In genomic region chr19:41973891-41974794, GRCm38 (mm10) we compare ENCODE assay signal across 9 mouse cellular contexts. TPM values are rescaled to one million over a fixed set of nuclear protein-coding genes. Genes with fewer than 3 reads are reported as not detected.
DNase-seq lines count a peak whose midpoint lies in the region; ATAC-seq and TF ChIP-seq lines count a peak whose summit lies in the region.
"Had no signal": no experiment of that assay in that cellular context is flagged by ENCODE, and none has a peak within 500 bp of the region (broad histone marks: within the 10 kb centered on the region; RNA-seq: fewer than 3 reads in every experiment).

No protein-coding gene starts in this region.

- no peak for DNase-seq in CH12.LX (ENCODE audit: extremely low read depth)
- DNase-seq in left cerebral cortex, postnatal 25 days (ENCODE audit: low spot score in 2 of 2), result peak; percentile 28 to 83
- no peak for DNase-seq in ovary, postnatal 14 days (ENCODE audit: low spot score)
- no peak for DNase-seq in heart, postnatal 4 days
- no peak for DNase-seq in adrenal gland, adult 18-20 months (ENCODE audit: low spot score in 2 of 2)
- DNase-seq: liver, embryonic 13.5 days had no signal

- H3K79me2 ChIP-seq in CH12.LX (replicated peaks; ENCODE audit: control insufficient read depth, extremely low read depth, insufficient read depth, poor library complexity, severe bottlenecking), result peaks cover 36% of the 10 kb centered on the region

- in situ Hi-C loops in CH12.LX (cut with MboI; ENCODE audit: low pct_ligation_motif_present, low pct_unique_long_range_greater_than_20kb, low sequenced_read_pairs), result no loop called here

- no peak for TF ChIP-seq RAD21 in CH12.LX (IDR thresholded peaks at IDR 0.05; ENCODE audit: low read depth, low read length)

- WGBS in intestine, embryonic 16.5 days, result 59% methylated on average over 13 of the region's 13 CpGs
- 65% methylated on average over 13 of the region's 13 CpGs for WGBS in intestine, postnatal 0 days

- no peaks in the 10 kb centered on the region for H3K9me3 ChIP-seq in intestine, embryonic 16.5 days (ENCODE audit: control insufficient read depth, low read length)
- H3K9me3 ChIP-seq in intestine, postnatal 0 days (ENCODE audit: control insufficient read depth), result no peaks in the 10 kb centered on the region
- H3K9me3 ChIP-seq in CH12.LX (replicated peaks; ENCODE audit: low read length), result no peaks in the 10 kb centered on the region
- H3K9me3 ChIP-seq: liver, embryonic 13.5 days had no signal

- no peaks in the 10 kb centered on the region for H3K36me3 ChIP-seq in intestine, embryonic 16.5 days (ENCODE audit: control insufficient read depth, insufficient read depth, low read length)
- no peaks in the 10 kb centered on the region for H3K36me3 ChIP-seq in intestine, postnatal 0 days (ENCODE audit: control insufficient read depth, insufficient read depth)
- peaks cover 10 to 64% of the 10 kb centered on the region in 2 experiments for H3K36me3 ChIP-seq in CH12.LX (replicated peaks in 1 of 2; ENCODE audit: control insufficient read depth in 1 of 2, insufficient read depth in 1 of 2, low read length in 1 of 2)

- H3K4me3 ChIP-seq in intestine, embryonic 16.5 days (ENCODE audit: low read length), result no peak overlapping the region
- H3K4me3 ChIP-seq in intestine, postnatal 0 days (ENCODE audit: low read depth, low read length), result no peak overlapping the region
- no peak overlapping the region for H3K4me3 ChIP-seq in CH12.LX (replicated peaks in 1 of 3; ENCODE audit: low read depth in 2 of 3, low read length in 2 of 3, poor library complexity in 1 of 3)
- H3K4me3 ChIP-seq: liver, embryonic 13.5 days had no signal

- dilution Hi-C loops in CH12.LX (cut with MboI; ENCODE audit: extremely low pct_ligation_motif_present, extremely low pct_unique_long_range_greater_than_20kb, low sequenced_read_pairs), result no loop called here

- intact Hi-C loops in left cerebral cortex, postnatal 25 days (cut with DNase I), result no loop called here

- H3K4me1 ChIP-seq in intestine, embryonic 16.5 days (ENCODE audit: control insufficient read depth, insufficient read depth, low read length), result peaks cover 10% of the 10 kb centered on the region; the same call in 1 of the 2 replicates
- no peaks in the 10 kb centered on the region for H3K4me1 ChIP-seq in intestine, postnatal 0 days (replicated peaks; ENCODE audit: control insufficient read depth, insufficient read depth, low read length)
- H3K4me1 ChIP-seq in CH12.LX (ENCODE audit: control insufficient read depth in 1 of 2, insufficient read depth in 2 of 2), result peaks cover 6 to 51% of the 10 kb centered on the region in 2 experiments; a peak in 3 of 4 replicates

- no peak overlapping the region for H3K4me2 ChIP-seq in intestine, embryonic 16.5 days (ENCODE audit: low read depth, low read length)
- no peak overlapping the region for H3K4me2 ChIP-seq in intestine, postnatal 0 days (replicated peaks; ENCODE audit: low read depth)
- H3K4me2 ChIP-seq in CH12.LX (ENCODE audit: insufficient read depth, low read depth, poor library complexity, severe bottlenecking), result 0 out of 2 replicates have a peak overlapping the region, but pooled peaks have one; percentile 10
- H3K4me2 ChIP-seq: liver, embryonic 13.5 days had no signal

- no peaks in the 10 kb centered on the region for H3K27me3 ChIP-seq in intestine, embryonic 16.5 days (replicated peaks; ENCODE audit: control insufficient read depth, insufficient read depth, low read length)
- no peaks in the 10 kb centered on the region for H3K27me3 ChIP-seq in intestine, postnatal 0 days (replicated peaks; ENCODE audit: control insufficient read depth, insufficient read depth, low read length)
- no peaks in the 10 kb centered on the region for H3K27me3 ChIP-seq in CH12.LX (replicated peaks)
- H3K27me3 ChIP-seq: liver, embryonic 13.5 days had no signal

- TF ChIP-seq EP300 in CH12.LX (IDR thresholded peaks at IDR 0.05; ENCODE audit: low read length), result no peak

- TF ChIP-seq POLR2A in CH12.LX (IDR thresholded peaks at IDR 0.05; ENCODE audit: low read depth, low read length), result no peak

- ATAC-seq in intestine, embryonic 16.5 days, result peak; percentile 52; the same call in 1 of the 2 replicates
- no peak for ATAC-seq in intestine, postnatal 0 days
- 0 out of 2 replicates have a peak, but pooled peaks have one; percentile 31 for ATAC-seq in erythroblast, adult 5-6 weeks (replicated peaks; ENCODE audit: low FRiP score, poor library complexity, severe bottlenecking)

- H3K9ac ChIP-seq in intestine, embryonic 16.5 days (ENCODE audit: low read depth, low read length), result no peak overlapping the region
- no peak overlapping the region for H3K9ac ChIP-seq in intestine, postnatal 0 days (ENCODE audit: low read depth, low read length)
- no peak overlapping the region for H3K9ac ChIP-seq in CH12.LX (ENCODE audit: insufficient read depth, low read depth)
- H3K9ac ChIP-seq: liver, embryonic 13.5 days had no signal

- no peak for TF ChIP-seq CTCF in intestine, postnatal 0 days (IDR thresholded peaks at IDR 0.05; ENCODE audit: low read depth)
- no peak for TF ChIP-seq CTCF in CH12.LX (conservative IDR thresholded peaks at IDR 0.05 in 1 of 2, IDR thresholded peaks at IDR 0.05 in 1 of 2; ENCODE audit: low read depth in 2 of 2, low read length in 2 of 2)

- H3K27ac ChIP-seq in intestine, embryonic 16.5 days (ENCODE audit: low read length), result peak overlapping the region; percentile 21; the same call in 1 of the 2 replicates
- H3K27ac ChIP-seq in intestine, postnatal 0 days (ENCODE audit: low read depth, low read length), result no peak overlapping the region
- H3K27ac ChIP-seq in CH12.LX (ENCODE audit: insufficient read depth, low read depth), result no peak overlapping the region
- H3K27ac ChIP-seq: liver, embryonic 13.5 days had no signal

TF ChIP-seq in CH12.LX, 34 proteins besides CTCF, POLR2A, EP300 and RAD21 (continues in another document):
- TF ChIP-seq ETS1 (conservative IDR thresholded peaks at IDR 0.05; ENCODE audit: low read depth, low read length) (peak; percentile 27; the same call in 1 of the 2 replicates), MYC (IDR thresholded peaks at IDR 0.05; ENCODE audit: low read depth, low read length) (peak; percentile 69; the same call in 1 of the 2 replicates), IRF4 (IDR thresholded peaks at IDR 0.05; ENCODE audit: low read depth, low read length) (peak; percentile 64; the same call in 1 of the 2 replicates), ZMIZ1 (IDR thresholded peaks at IDR 0.05; ENCODE audit: low read depth, low read length) (no peak), CHD1 (IDR thresholded peaks at IDR 0.05; ENCODE audit: low read depth, low read length) (no peak), MAX (IDR thresholded peaks at IDR 0.05; ENCODE audit: low read length) (peak; percentile 87), MXI1 (IDR thresholded peaks at IDR 0.05; ENCODE audit: low read depth, low read length) (peak; percentile 90), MAZ (IDR thresholded peaks at IDR 0.05; ENCODE audit: low read depth, low read length) (no peak)

RNA-seq across cellular contexts. Expression of gene Mms19, which starts 6.8 kb away (rescaled TPM):
- polyA plus RNA-seq in intestine, embryonic 16.5 days (2015; fragmentation: Nextera tagmentation; extraction: Ambion mirVana), result 27.8 and 28.4 TPM in 2 replicates
- polyA plus RNA-seq in intestine, postnatal 0 days (2015; fragmentation: Nextera tagmentation; extraction: Ambion mirVana), result 9.6 and 14.1 TPM in 2 replicates
- total RNA-seq in CH12.LX (2012; rRNA removed), result 26.2 and 32.1 TPM in 2 replicates
- 34.4 and 43.3 TPM in 2 replicates for total RNA-seq in CH12.LX (2014; rRNA removed)
- 36.5 and 46.3 TPM in 2 replicates for polyA plus RNA-seq in CH12.LX (2012; ENCODE audit: insufficient read length, low read depth)
- 10.0 and 27.0 TPM in 2 replicates for total RNA-seq in erythroblast, adult 5-6 weeks (2015; ENCODE audit: low replicate concordance)
- 3.5 and 13.9 TPM in 2 replicates for total RNA-seq in erythroblast, adult 5-6 weeks (2017; ENCODE audit: low replicate concordance)
- 10 to 100 TPM; 23.7 to 27.0 TPM for total RNA-seq in left cerebral cortex, postnatal 25 days (2021)
- 10 to 100 TPM; 19.3 to 20.1 TPM for total RNA-seq in heart, postnatal 4 days (2021)
- total RNA-seq in adrenal gland, adult 18-20 months (2021), result 10 to 100 TPM; 17.3 to 22.1 TPM

RNA-seq across cellular contexts. Expression of gene Ubtd1, which starts 7.4 kb away (rescaled TPM):
- 11.2 and 13.3 TPM in 2 replicates for polyA plus RNA-seq in intestine, embryonic 16.5 days (2015; fragmentation: Nextera tagmentation; extraction: Ambion mirVana)
- polyA plus RNA-seq in intestine, postnatal 0 days (2015; fragmentation: Nextera tagmentation; extraction: Ambion mirVana), result 12.0 and 12.5 TPM in 2 replicates
- total RNA-seq in CH12.LX (2012; rRNA removed), result 3.1 and 3.6 TPM in 2 replicates
- 3.1 and 3.4 TPM in 2 replicates for total RNA-seq in CH12.LX (2014; rRNA removed)
- polyA plus RNA-seq in CH12.LX (2012; ENCODE audit: insufficient read length, low read depth), result 5.5 and 5.8 TPM in 2 replicates
- 1.9 and 3.7 TPM in 2 replicates for total RNA-seq in erythroblast, adult 5-6 weeks (2015; ENCODE audit: low replicate concordance)
- total RNA-seq in erythroblast, adult 5-6 weeks (2017; ENCODE audit: low replicate concordance), result 2.4 and 3.7 TPM in 2 replicates
- total RNA-seq in left cerebral cortex, postnatal 25 days (2021), result 10 to 100 TPM; 10.7 to 13.6 TPM
- 10 to 100 TPM; 26.4 to 28.3 TPM for total RNA-seq in heart, postnatal 4 days (2021)
- total RNA-seq in adrenal gland, adult 18-20 months (2021), result 10 to 100 TPM; 16.4 to 17.4 TPM

RNA-seq across cellular contexts. Expression of gene Zdhhc16, which starts 40.9 kb away (rescaled TPM):
- polyA plus RNA-seq in intestine, embryonic 16.5 days (2015; fragmentation: Nextera tagmentation; extraction: Ambion mirVana), result 65.3 and 66.1 TPM in 2 replicates
- 37.7 and 38.4 TPM in 2 replicates for polyA plus RNA-seq in intestine, postnatal 0 days (2015; fragmentation: Nextera tagmentation; extraction: Ambion mirVana)
- total RNA-seq in CH12.LX (2012; rRNA removed) (45.5 and 49.6 TPM in 2 replicates), CH12.LX (2014; rRNA removed) (29.9 and 30.3 TPM in 2 replicates)
- polyA plus RNA-seq in CH12.LX (2012; ENCODE audit: insufficient read length, low read depth), result 51.1 and 54.3 TPM in 2 replicates
- total RNA-seq in erythroblast, adult 5-6 weeks (2015; ENCODE audit: low replicate concordance), result 20.2 and 22.6 TPM in 2 replicates
- 6.4 and 19.0 TPM in 2 replicates for total RNA-seq in erythroblast, adult 5-6 weeks (2017; ENCODE audit: low replicate concordance)
- total RNA-seq in left cerebral cortex, postnatal 25 days (2021), result 10 to 100 TPM; 45.3 to 46.2 TPM
- 10 to 100 TPM; 30.7 to 31.7 TPM for total RNA-seq in heart, postnatal 4 days (2021)
- total RNA-seq in adrenal gland, adult 18-20 months (2021), result 10 to 100 TPM; 26.3 to 29.6 TPM

RNA-seq across cellular contexts. Expression of gene Exosc1, which starts 40.9 kb away (rescaled TPM):
- 55.4 and 63.2 TPM in 2 replicates for polyA plus RNA-seq in intestine, embryonic 16.5 days (2015; fragmentation: Nextera tagmentation; extraction: Ambion mirVana)
- polyA plus RNA-seq in intestine, postnatal 0 days (2015; fragmentation: Nextera tagmentation; extraction: Ambion mirVana), result 32.3 and 33.3 TPM in 2 replicates
- total RNA-seq in CH12.LX (2012; rRNA removed) (56.6 and 70.0 TPM in 2 replicates), CH12.LX (2014; rRNA removed) (68.6 and 72.6 TPM in 2 replicates)
- 109 TPM in 2 replicates for polyA plus RNA-seq in CH12.LX (2012; ENCODE audit: insufficient read length, low read depth)
- total RNA-seq in erythroblast, adult 5-6 weeks (2015; ENCODE audit: low replicate concordance), result 14.0 and 14.6 TPM in 2 replicates
- 12.8 and 14.1 TPM in 2 replicates for total RNA-seq in erythroblast, adult 5-6 weeks (2017; ENCODE audit: low replicate concordance)
- 10 to 100 TPM; 28.0 to 28.5 TPM for total RNA-seq in left cerebral cortex, postnatal 25 days (2021)
- total RNA-seq in heart, postnatal 4 days (2021), result 10 to 100 TPM; 18.0 to 18.2 TPM
- 10 to 100 TPM; 25.8 to 26.8 TPM for total RNA-seq in adrenal gland, adult 18-20 months (2021)

Comparison
In these comparisons a context has a peak if more than half of its experiments do, and no peak if none do; other contexts are left out.
1. DNase-seq: peak in left cerebral cortex, postnatal 25 days (2 of 2); none in CH12.LX (single experiment), ovary, postnatal 14 days (single experiment), heart, postnatal 4 days (single experiment) and adrenal gland, adult 18-20 months (0 of 2).